Mouse (Mus musculus): Measurements from ENCODE around the gene Tamm41.

- TF ChIP-seq MYOD1 (IDR thresholded peaks at IDR 0.05; ENCODE audit: control insufficient read depth, insufficient read length, low read depth): no peak
- no peak for TF ChIP-seq MAX (IDR thresholded peaks at IDR 0.05)
- TF ChIP-seq CTCF (IDR thresholded peaks at IDR 0.05; ENCODE audit: control insufficient read depth, insufficient read depth, insufficient read length): no peak
- no peak for TF ChIP-seq FOSL1 (IDR thresholded peaks at IDR 0.05; ENCODE audit: insufficient read depth, low read length, poor library complexity, severe bottlenecking)
- no peak for TF ChIP-seq USF1 (IDR thresholded peaks at IDR 0.05; ENCODE audit: low read depth)
- no peak for TF ChIP-seq MYOG (IDR thresholded peaks at IDR 0.05; ENCODE audit: control insufficient read depth, extremely low read depth, insufficient read length)
- no peak for TF ChIP-seq CEBPB (IDR thresholded peaks at IDR 0.05; ENCODE audit: low read depth)
These were observed 32.3 kb downstream of the Tamm41 start for GRCm38 (mm10) chr6:115005351-115005890.
